Mouse (Mus musculus): ENCODE results near the gene Mrgprh. TPM values are rescaled to one million over a fixed set of nuclear protein-coding genes. Genes with fewer than 3 reads are reported as not detected.

Mrgprh gene
- total RNA-seq, 1 experiment from 2014 or later: not detected

- no peak for ATAC-seq (replicated peaks; ENCODE audit: insufficient number of reproducible peaks, low FRiP score, low TSS enrichment, poor library complexity, severe bottlenecking)
Observed at GRCm38 (mm10) chr17:12909361-12910280, 33.8 kb downstream of the Mrgprh start, which contains the start of gene Pnldc1. Pnldc1 (minus strand) TSS chr17:12910230.

GRCm38 (mm10) chr17:12910391-12910790, 34.6 kb downstream of the Mrgprh start:
- ATAC-seq (replicated peaks; ENCODE audit: insufficient number of reproducible peaks, low FRiP score, low TSS enrichment, poor library complexity, severe bottlenecking): no peak

GRCm38 (mm10) chr17:12915488-12915880, 39.6 kb downstream of the Mrgprh start, which contains the start of gene Tcp1:
Tcp1 (plus strand) TSS chr17:12915701.
- no peak for ATAC-seq (replicated peaks; ENCODE audit: insufficient number of reproducible peaks, low FRiP score, low TSS enrichment, poor library complexity, severe bottlenecking)

GRCm38 (mm10) chr17:12915881-12916583, 40.2 kb downstream of the Mrgprh start, which contains the start of gene Mrpl18:
Mrpl18 (minus strand) TSS chr17:12916345.
- ATAC-seq (replicated peaks; ENCODE audit: insufficient number of reproducible peaks, low FRiP score, low TSS enrichment, poor library complexity, severe bottlenecking): peak; percentile 98

GRCm38 (mm10) chr17:12916588-12917380, 41.0 kb downstream of the Mrgprh start:
- peak; percentile 20; the same call in 1 of the 2 replicates for ATAC-seq (replicated peaks; ENCODE audit: insufficient number of reproducible peaks, low FRiP score, low TSS enrichment, poor library complexity, severe bottlenecking)

GRCm38 (mm10) chr17:12921073-12921472, 45.2 kb downstream of the Mrgprh start:
- ATAC-seq (replicated peaks; ENCODE audit: insufficient number of reproducible peaks, low FRiP score, low TSS enrichment, poor library complexity, severe bottlenecking): peak; percentile 58

GRCm38 (mm10) chr17:12925001-12925400, 49.2 kb downstream of the Mrgprh start:
- ATAC-seq (replicated peaks; ENCODE audit: insufficient number of reproducible peaks, low FRiP score, low TSS enrichment, poor library complexity, severe bottlenecking): no peak

GRCm38 (mm10) chr17:12925703-12926180, 49.9 kb downstream of the Mrgprh start:
- no peak for ATAC-seq (replicated peaks; ENCODE audit: insufficient number of reproducible peaks, low FRiP score, low TSS enrichment, poor library complexity, severe bottlenecking)

Other genes with a start within 250 kb of the Mrgprh start
- not detected in 3 replicates for gene Slc22a1, start 200.2 kb upstream of the Mrgprh start, total RNA-seq (2017)
- gene Igf2r, start 106.4 kb upstream of the Mrgprh start, total RNA-seq (2017): 19.7 to 53.8 TPM (median 24.1 TPM) in 3 replicates
- not detected in 3 replicates for gene Mas1, start 7.9 kb upstream of the Mrgprh start, total RNA-seq (2017)
- 1.1 TPM in 1 of 3 replicates, not detected in the others for gene Pnldc1, start 34.2 kb downstream of the Mrgprh start, total RNA-seq (2017)
- gene Tcp1, start 39.7 kb downstream of the Mrgprh start, total RNA-seq (2017): 328 to 436 TPM (median 328 TPM) in 3 replicates
- gene Mrpl18, start 40.3 kb downstream of the Mrgprh start, total RNA-seq (2017): 38.6 to 83.5 TPM (median 62.1 TPM) in 3 replicates
- gene Acat3, start 64.6 kb downstream of the Mrgprh start, total RNA-seq (2017): 0.68 to 2.3 TPM in 2 of 3 replicates, not detected in the other
- gene Acat2, start 84.7 kb downstream of the Mrgprh start, total RNA-seq (2017): 5.4 to 12.1 TPM (median 10.4 TPM) in 3 replicates
- 228 to 388 TPM (median 260 TPM) in 3 replicates for gene Wtap, start 118.1 kb downstream of the Mrgprh start, total RNA-seq (2017)
- 65.9 to 86.6 TPM (median 72.3 TPM) in 3 replicates for gene Sod2, start 130.8 kb downstream of the Mrgprh start, total RNA-seq (2017)
- gene Gpr31b, start 176.3 kb downstream of the Mrgprh start, total RNA-seq (2017): 1.3 to 2.8 TPM in 2 of 3 replicates, not detected in the other
- 0.85 TPM in 1 of 3 replicates, not detected in the others for gene Tcp10b, start 185.1 kb downstream of the Mrgprh start, total RNA-seq (2017)

All from monocyte, adult 5-6 weeks (primary cell).